Mouse (Mus musculus) cerebellum, postnatal 10 days (tissue): ENCODE measurements around the gene Rnf168.
"Not testable (repeated sequence)": the region's sequence is repeated elsewhere in the genome, so short reads cannot be mapped to it uniquely, and the experiment has no call there.

Source experiments
- DNase-seq, 2 experiments: peaks; one replicate each; pipeline ENCODE4 v3.0.0; 2021; ENCODE audit warnings: mixed read lengths in 2 of 2

Gene Rnf168

DNA sequence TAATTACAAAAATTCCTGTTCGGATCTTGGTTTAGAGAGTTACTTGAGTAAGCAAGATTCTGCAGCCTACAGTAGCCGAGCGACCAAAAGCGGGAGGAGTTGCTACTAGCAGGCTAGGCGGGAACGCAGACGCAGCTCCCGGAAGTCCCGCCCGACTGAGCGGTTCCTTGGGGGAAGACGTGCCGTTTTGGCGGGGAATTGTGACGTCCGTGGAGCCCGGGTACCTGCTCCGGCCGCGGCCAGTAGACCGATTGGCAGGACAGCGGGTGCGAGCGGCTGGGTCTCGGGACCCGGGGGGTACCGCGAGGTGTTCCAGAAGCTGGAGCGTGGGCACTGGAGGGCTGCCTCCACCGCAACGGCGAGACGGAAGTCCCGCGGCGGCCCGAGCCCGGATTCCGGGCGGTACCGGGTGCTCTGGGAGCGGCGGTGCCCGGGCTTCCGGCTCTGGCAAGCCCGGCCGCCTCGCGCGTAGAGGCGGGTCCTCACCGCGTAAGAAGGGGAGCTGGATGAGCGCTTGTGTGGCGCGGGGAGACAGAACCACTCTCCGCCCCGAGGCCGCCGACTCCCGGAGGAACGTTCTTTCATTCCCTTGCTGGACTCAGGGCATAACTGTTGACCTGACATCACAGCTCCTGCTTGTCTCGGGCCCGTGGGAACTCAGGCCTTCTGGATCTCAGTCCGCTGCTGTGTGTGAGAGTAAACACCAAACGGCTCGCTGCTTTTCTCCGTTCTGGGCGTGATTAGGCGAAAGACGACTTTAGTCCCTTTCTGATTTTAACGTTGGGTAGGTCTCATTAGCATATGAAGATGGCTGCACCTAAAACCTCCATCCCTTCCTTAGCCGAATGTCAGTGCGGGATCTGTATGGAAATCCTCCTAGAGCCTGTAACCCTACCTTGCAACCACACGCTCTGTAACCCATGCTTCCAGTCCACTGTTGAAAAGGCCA is at the start of gene Rnf168:
Rnf168 (plus strand) TSS at position 152 of the 949 bp plus-strand sequence.
- DNase-seq: peak; percentile 92 to 94

DNA sequence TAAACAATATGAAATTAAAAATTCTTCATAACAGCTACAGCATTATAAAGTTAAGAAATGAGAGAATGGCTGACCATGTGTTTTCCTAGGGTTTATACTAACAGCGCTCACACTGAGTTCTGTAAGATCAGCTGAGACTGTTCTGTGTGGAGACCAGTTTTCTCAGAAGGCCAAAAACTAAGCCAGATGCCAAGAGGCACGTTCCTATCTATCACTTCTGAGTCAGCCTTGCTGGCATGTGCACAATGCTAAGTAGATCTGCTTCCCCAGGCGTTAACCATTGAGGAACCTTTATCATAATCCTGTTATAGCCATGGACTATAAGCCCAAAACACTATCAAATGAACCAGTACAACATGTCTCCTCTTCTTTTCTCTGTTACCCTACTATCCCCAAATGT is 45.2 kb upstream of the Rnf168 start:
- DNase-seq: not testable (repeated sequence)

DNA sequence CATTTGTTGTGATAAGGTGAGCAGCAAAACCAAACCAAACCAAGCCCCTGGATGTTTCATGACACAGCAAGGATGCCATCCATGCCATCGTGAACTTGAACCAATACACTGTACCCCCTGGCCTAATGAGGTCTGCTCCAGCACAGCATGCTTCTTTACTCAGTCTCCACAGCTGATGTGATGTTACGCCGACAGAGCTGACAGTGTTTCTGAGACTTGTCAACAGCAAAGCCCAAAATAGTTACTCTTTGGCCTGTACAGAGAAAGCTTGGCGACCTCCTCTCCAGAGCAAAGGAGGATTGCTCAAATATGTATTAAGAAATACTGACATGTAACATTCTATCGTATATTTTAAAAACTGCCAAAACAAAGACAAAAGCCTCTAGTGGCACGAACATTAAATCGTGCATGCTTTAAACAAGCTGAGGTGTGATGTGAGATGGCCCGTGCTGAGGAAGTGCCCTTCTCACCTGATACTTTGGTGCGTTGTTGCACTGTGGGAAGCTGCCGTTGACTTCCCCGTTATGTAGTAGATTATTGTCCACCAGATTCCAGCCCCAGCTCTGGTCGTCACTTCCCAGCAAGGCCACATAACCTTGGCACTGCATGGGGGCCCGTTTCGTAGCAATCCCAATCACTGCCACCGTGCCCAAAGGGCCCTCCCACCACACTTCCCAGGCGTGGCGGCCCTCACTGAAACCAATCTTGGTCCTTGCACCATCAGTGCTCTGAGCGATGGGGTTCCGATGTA is 39.2 kb upstream of the Rnf168 start:
- DNase-seq: no peak

DNA sequence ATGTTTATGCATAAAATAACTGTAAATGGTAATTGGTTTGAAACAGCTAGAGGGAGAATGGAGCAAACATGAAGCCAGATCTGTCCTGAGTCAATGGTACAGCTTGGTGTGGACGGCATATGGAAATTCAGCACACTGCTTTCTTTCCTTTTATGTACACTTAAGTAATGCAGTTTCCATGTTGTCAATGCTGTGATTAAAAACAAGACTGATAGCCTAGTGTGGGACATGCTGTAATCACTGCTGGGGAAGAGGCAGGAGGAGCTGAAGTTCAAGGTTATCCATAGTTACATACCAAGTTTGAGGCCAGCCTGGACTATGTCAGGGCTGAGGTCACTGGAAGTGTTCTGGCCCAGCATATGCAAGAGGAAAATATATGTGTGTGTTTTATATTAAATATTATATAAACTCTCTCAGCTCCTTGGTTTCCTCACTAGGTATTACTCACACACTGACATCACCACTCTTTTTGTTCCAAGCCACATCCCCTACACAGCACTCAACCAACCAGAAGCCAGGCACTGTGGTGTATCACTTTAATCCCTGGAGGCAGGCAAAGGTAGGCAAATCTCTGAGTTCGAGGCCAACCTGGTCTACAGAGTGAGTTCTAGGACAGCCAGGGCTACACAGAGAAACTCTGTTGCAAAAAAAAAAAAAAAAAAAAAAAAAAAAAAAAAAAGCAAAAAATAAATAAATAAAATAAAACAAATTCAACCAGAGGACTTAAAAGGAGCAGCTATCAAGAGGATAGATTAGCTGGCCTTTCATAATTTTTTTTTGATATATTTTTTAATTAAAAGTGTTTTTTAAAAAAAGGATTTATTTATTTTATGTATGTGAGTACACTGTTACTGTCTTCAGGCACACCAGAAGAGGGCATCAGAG is 37.6 kb upstream of the Rnf168 start:
- no peak for DNase-seq

DNA sequence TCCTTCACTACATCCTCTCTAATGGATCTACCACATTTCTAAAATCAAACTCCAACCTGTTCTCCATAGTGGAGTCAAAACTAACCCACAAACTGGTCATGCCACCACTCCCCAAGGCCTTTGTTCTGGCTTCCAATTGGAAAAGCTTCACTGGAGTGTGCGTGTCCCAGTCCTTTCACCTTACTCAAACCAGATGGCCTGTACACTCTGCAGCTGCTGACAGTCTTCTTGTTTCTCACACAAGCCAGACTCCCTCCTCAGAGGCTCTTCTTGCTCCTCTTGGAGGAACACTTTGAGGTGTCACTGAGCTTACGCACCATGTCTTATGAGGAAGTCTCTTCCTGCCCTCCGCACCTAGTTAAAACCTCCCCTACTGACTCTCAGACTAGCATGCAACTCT is 33.4 kb upstream of the Rnf168 start:
- no peak for DNase-seq

DNA sequence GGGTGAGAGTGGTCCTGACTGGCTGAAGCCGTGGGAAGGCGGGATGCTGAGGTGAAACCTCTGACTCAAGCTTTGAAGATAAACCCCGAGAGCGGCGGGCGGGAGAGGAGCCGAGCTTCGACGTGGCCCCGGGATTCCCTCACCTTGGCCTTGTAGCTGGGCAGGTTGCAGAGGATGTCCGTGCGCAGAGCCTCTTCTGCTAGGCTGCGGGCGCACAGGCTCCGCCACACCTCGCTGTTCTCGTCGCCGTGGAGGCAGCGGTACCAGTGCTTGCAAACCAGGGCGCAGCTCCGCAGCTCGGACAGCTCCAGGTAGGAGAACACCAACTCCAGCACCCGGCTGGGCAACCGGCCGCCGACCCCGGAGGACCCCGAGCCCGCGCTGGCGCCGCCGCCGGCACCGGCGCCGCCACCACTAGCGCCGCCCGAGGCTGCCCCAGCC is 30.9 kb upstream of the Rnf168 start:
- peak; percentile 78 for DNase-seq

DNA sequence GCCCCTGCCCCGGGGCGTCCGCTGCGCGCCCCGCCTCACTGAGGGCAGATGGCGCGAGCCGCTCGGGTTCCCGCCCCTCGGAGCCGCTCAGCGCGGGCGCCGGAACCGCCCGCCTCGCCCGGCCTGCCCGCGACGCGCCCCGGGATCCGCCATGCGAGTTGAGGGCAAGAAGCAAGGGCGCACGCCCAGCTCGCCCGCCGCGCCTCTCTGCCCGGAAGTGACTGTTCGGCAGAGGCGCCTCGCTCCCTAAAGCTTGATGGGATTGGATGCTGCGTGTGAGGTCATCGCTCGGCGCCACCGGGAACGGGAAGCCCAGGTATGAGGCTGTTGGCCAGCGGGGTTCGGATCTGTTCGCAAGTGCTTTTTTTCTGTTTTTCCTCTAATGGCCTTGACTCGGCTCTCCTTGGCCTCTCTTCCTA is 30.3 kb upstream of the Rnf168 start, which contains the start of the genes Fbxo45 and Wdr53:
Fbxo45 (minus strand) TSS at position 207 of the 419 bp plus-strand sequence.
Wdr53 (plus strand) TSS at position 276 of the 419 bp plus-strand sequence.
- peak; percentile 98 to 99 for DNase-seq

DNA sequence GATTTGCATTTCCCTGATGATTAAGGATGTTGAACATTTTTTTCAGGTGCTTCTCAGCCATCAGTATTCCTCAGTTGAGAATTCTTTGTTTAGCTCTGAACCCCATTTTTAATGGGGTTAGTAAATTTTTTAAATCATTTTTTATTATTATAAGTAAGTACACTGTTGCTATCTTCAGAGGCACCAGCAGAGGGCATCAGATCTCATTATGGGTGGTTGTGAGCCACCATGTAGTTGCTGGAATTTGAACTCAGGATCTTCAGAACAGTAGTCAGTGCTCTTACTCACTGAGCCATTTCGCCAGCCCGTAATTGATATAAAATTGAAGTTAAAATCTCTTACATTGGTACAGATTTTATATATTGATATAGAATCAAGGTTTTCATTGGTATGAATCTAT is 13.0 kb upstream of the Rnf168 start:
- DNase-seq: not testable (repeated sequence)

DNA sequence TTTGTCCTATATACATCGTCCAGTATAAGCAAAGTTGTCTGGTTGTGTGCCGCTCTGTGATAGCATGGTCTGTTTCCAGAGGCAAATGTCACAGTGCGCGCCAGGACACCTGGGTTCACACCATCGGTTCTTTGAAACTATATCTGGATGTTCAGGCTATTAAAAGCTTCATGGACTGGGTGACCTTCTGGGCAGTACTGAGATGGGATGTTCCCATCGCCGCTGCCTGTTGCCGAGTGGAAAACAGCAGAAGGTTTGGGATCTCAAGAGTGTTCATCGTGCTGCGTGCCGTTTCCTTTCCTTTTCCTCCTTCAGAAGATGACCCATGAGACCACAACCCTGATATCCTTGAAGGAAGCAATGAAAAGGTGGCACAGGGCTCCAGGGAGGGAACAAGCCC is 6.0 kb upstream of the Rnf168 start, which contains the start of gene Smco1:
Smco1 (plus strand) TSS at position 178 of the 400 bp plus-strand sequence.
- DNase-seq: no peak

DNA sequence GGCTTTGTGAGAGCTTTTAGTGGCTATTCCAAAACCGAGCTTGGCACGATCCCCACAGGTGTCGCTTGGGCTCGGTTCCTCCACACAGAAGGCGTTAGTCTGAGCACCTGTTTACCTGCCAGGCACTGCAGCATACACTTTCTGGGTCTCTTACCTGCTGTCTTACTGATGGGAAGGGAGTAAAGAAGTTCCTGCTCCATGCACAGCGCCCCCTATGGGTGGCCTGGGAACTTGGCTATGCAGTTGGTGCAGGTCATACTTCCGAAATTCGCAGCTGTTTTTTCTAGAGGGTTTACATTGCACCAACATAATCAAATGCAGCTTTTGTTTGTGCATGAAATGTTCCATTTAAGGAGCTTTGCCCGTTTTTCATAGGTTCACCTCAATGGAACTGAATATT is 3.9 kb upstream of the Rnf168 start:
- DNase-seq: peak; percentile 30 to 41

DNA sequence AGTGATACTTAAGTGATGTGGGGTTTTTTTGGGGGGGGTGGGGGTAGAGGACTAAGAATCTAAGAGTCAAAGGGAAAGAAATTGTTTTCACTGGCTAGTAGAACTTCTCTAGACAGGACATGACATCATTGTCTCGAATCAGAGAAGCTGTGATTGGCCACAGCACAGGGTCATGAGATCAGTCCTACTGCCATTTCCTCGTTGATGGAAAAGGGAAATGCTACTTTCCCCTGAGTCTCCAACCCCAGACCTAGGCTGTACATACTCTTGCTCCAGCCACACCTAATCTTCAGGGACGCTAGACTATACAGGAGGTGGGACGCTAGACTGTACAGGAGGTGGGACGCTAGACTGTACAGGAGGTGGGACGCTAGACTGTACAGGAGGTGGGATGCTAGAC is 2.2 kb upstream of the Rnf168 start:
- no peak for DNase-seq

DNA sequence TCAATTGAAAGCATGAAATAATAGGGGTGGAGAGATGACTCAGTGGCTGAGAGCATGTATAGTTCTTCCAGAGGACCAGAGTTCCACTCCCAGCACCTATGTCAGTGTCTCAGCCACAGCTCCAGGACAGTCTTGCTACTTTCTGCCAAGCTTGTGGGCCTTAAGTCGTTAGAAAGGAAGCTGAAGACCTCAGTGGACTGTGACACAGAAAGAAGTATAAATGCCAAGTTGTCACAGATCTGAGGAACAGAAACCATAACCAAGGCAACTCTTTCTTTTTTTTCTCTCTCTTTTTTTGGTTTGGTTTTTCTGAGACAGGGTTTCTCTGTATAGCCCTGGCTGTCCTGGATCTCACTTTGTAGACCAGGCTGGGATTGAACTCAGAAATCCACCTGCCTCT is 1.4 kb upstream of the Rnf168 start:
- DNase-seq: no peak

DNA sequence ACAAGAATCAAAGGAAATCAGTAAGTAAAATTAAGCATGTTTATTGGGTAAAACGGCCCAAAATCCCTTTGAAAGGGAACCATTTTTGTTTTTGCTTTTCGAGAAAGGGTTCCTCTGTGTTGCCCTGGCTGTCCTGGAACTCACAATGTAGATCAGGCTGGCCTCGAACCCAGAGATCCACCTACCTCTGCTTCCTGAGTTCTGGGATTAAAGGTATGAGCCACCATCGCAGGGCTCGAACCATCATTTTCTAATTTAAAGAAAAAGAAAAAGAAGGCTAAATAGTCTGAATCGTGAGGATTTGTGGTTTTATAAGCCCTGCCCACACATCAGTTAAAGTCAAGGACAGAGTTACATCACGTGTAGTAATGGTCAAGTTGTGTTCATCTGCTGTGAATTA is 1.1 kb downstream of the Rnf168 start:
- DNase-seq: no peak

DNA sequence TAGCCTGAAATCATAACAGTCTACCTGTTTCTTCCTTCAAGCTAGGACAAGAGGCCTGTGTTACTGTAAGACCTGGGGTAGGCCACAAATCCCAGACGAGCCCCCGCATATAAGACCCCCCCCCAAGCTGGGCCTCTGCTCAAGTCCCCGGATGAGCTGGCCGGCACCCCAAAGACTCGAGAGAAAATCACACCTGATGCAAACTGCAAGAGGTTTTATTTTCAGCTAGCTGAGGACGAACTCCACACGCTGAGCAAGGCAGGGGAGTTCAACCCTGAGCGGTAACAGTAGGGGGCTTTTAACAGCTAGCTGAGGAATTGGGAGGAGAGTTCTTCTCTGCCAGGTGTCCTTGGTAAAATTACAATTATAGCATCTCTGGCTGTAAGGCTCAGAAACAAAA is 3.0 kb downstream of the Rnf168 start:
- no peak for DNase-seq

DNA sequence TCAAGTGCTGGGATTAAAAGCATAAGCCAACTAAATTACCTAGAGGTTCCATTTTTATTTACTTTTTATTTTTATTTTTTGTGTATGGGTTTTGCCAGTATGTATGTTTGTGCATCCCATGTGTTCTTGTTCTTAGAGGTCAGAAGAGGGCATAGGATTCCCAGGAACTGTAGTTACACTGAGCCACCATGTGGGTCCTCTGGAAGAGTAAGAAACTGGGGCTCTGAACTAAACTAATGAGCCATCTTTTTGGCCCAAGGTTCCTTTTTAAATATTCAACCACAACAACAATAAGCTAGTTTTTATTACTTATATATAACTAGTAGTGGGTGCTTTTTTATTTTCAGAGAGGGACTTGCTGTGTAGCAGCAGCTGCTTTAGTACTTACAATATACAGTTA is 5.3 kb downstream of the Rnf168 start:
- DNase-seq: no peak

DNA sequence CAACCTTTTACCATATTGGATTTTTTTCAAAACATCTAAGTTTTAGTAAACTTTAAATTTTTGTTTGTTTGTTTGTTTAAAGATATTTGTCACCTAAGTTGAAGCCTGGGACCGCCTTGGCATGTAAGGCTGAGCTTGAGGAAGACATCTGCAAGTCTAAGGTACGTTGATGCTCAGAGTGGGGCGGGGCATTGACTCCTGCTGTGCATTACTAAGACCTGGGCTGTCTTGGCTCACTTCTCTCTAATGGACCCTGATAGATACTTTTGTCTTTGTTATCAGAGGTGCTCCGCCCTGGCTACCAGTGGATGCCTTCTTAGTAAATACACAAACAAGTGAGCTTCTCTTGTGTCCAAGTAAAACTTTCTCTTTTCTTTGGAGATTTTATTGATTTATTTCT is 14.6 kb downstream of the Rnf168 start:
- no peak for DNase-seq

DNA sequence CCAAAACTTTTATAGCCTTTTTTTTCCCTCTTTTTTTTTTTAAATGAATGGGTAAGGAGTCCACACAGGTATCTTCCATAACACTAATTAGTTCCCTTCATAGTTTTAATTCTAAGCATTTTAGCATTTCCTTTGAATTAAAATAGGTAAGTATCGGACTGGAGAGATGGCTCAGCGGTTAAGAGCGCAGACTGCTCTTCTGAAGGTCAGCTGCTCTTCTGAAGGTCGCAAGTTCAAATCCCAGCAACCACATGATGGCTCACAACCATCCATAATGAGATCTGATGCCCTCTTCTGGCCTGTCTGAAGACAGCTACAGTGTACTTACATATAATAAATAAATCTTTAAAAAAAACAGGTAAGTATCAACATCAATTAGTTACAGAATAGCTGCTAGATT is 22.4 kb downstream of the Rnf168 start:
- not testable (repeated sequence) for DNase-seq

DNA sequence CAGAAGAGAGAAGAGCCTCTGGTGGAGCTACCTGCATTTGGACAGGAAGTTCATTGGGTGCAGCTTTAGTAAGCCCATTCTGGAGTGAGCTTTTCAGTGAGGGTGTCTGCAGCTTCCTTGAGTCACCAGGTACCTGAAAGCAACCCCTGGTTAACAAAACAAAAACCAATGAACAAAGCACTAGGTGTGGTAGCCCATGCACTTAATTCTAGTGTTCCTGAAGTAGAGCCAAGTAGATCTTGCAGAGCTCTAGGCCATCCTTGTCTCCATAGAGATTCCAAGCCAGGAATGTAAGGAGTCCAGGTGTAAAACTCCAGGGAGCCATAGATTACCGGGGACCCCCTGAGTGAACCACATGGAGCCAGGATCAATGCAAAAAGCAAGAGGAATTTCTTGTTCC is 25.8 kb downstream of the Rnf168 start:
- no peak for DNase-seq

DNA sequence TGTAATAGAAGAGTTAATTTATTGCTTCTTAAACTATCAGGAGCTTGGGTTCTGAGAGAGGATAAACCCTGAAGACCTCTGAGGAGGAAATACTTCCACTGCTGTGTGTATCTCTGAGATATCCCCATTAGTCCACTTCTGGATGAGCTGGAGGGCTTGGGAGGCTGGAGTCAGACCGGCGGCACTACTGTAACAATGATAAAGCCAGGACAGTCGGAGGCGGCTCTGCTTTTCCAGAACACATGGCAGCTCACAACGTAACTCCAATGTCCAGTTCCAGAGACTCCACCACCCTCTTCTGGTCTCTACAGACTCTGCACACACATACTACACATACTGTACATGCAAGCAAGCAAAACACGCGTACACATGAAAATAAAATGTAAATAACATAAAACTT is 26.6 kb downstream of the Rnf168 start:
- no peak for DNase-seq

DNA sequence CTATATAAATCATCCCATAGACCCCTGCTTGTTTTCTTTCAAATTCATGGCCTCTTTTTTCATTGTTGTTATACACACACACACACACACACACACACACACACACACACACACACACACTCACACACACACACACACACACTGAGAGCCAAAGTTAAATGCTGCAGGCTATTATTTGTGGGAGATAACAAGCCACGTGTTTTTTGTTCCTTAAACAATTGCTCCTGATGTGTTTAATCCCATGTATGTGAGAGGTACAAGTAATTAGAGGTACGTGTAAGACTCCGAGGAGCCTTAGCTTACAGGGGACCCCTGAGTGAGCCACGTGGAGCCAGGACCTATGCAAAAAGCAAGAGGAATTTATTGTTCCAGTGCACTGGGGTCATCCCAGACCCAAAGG is 34.7 kb downstream of the Rnf168 start:
- no peak for DNase-seq

DNA sequence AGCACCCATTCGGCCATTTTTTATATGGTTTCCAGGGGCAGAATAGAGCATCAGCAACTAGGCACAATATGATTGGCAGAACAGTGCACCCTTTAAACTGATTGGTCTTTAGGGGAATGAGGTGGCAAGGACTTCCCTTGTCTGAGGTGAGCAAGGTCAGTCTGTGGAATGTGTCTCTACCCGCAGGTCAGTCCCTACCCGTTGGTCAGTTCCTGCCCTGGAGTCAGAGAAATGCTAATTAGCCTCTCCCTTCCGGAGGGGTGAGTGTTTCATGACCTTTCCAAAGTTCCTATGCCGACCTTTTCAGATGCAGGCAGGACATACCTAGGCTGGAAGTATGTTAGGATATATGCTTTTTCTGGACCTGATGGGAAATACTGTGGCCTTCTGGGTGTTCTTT is 35.1 kb downstream of the Rnf168 start:
- no peak for DNase-seq

DNA sequence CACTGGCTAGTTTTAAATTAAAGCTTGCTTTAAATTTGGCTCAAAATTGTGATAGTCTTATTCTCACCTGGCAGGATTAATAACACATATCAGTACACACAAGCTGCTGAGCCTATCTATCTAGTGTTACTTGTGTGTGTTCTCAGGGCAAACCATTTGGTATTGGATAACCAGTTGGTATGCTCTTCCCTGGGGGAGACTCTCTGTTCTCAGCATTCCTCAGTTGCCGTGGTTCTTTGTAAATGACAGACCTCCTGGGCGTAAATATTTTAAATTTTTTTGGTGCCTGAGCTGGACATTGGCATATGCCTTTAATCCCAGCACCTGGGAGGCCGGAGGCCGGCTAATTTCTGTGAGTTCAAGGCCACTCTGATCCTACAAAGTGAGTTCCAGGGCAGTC is 35.6 kb downstream of the Rnf168 start:
- DNase-seq: no peak

DNA sequence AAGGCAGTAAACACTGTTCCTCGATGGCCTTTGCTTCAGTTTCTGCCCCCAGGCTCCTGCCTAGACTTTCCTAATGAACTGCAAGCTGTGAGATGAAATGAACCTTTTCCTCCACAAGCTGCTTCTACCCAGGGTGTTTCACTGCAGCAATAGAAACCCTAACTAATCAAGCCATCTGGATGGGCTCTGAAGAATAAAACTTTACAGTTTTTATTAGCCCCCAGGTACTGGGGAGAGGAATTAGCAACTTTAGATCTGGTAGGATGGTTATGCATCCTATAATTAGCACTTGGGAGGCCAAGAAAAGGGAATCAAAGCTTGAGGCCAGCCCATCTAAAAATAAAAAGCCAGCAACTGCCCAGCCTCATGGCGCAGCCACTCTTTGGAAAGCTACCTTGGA is 39.3 kb downstream of the Rnf168 start:
- DNase-seq: no peak
